ENCODE assay signal across 9 mouse cellular contexts in the genomic region with DNA sequence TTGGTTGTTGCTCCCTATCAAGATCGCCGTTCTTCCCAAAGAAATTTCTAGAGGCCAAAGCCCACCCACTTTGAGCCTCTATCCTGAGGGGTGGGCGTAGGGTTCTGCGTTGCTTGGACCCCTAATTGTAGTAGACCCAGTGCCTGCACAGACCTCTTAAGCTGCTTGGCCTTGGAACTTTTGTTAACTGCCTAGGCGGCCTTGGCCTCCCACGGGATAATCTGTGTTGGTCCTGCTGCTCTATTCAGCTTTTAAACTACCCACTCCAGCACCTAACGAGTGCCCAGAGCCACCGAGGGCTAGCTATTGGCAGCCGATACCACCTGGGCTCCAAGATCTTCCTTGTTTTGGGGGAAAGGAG. TPM values are rescaled to one million over a fixed set of nuclear protein-coding genes. Genes with fewer than 3 reads are reported as not detected.
DNase-seq lines count a peak whose midpoint lies in the region; ATAC-seq lines count a peak whose summit lies in the region.
"Had no signal": no experiment of that assay in that cellular context is flagged by ENCODE, and none has a peak within 500 bp of the region (broad histone marks: within the 10 kb centered on the region; RNA-seq: fewer than 3 reads in every experiment).

No protein-coding gene starts in this region.

- no peaks in the 10 kb centered on the region for H3K36me3 ChIP-seq in lung, embryonic 16.5 days (ENCODE audit: control insufficient read depth, insufficient read depth, low read length)
- no peaks in the 10 kb centered on the region for H3K36me3 ChIP-seq in limb, embryonic 12.5 days
- no peaks in the 10 kb centered on the region for H3K36me3 ChIP-seq in stomach, embryonic 16.5 days (ENCODE audit: control insufficient read depth, insufficient read depth, low read length)

- peaks cover 24% of the 10 kb centered on the region for H3K4me1 ChIP-seq in lung, embryonic 16.5 days (replicated peaks; ENCODE audit: control insufficient read depth, insufficient read depth, low read length)
- peaks cover 28% of the 10 kb centered on the region for H3K4me1 ChIP-seq in limb, embryonic 12.5 days (replicated peaks)
- peaks cover 33% of the 10 kb centered on the region for H3K4me1 ChIP-seq in stomach, embryonic 16.5 days (ENCODE audit: control insufficient read depth, insufficient read depth, low read length)

- DNase-seq in adrenal gland, postnatal 14 days = peak; percentile 57
- no peak for DNase-seq in adrenal gland, postnatal 4 days (ENCODE audit: low spot score in 2 of 2)
- no peak for DNase-seq in lung, postnatal 14 days
- no peak for DNase-seq in layer of hippocampus, adult 9-10 months (ENCODE audit: low spot score)
- DNase-seq in thymus, postnatal 0 days (ENCODE audit: low spot score) = no peak
- DNase-seq: thymus, postnatal 14 days had no signal

- no peak for ATAC-seq in lung, embryonic 16.5 days (ENCODE audit: low read depth)
- ATAC-seq in limb, embryonic 12.5 days (ENCODE audit: insufficient number of reproducible peaks, insufficient read depth, low FRiP score, low TSS enrichment, low read depth) = no peak
- ATAC-seq in stomach, embryonic 16.5 days (ENCODE audit: insufficient read depth, low FRiP score) = no peak

- H3K4me3 ChIP-seq in lung, embryonic 16.5 days (ENCODE audit: low read length) = peak overlapping the region; percentile 50
- H3K4me3 ChIP-seq in limb, embryonic 12.5 days (replicated peaks) = peak overlapping the region; percentile 43
- H3K4me3 ChIP-seq in stomach, embryonic 16.5 days (replicated peaks; ENCODE audit: low read length) = peak overlapping the region; percentile 39

- peak overlapping the region; percentile 64 for H3K4me2 ChIP-seq in lung, embryonic 16.5 days (ENCODE audit: low read depth, low read length)
- H3K4me2 ChIP-seq in limb, embryonic 12.5 days = peak overlapping the region; percentile 80
- H3K4me2 ChIP-seq in stomach, embryonic 16.5 days (ENCODE audit: low read depth, low read length) = peak overlapping the region; percentile 70

- H3K9ac ChIP-seq in lung, embryonic 16.5 days (ENCODE audit: low read length) = peak overlapping the region; percentile 64
- H3K9ac ChIP-seq in limb, embryonic 12.5 days (replicated peaks) = peak overlapping the region; percentile 66
- peak overlapping the region; percentile 73 for H3K9ac ChIP-seq in stomach, embryonic 16.5 days (ENCODE audit: low read length)

- H3K27me3 ChIP-seq in lung, embryonic 16.5 days (ENCODE audit: control insufficient read depth, insufficient read depth, low read depth, low read length) = no peaks in the 10 kb centered on the region
- peaks cover 19% of the 10 kb centered on the region for H3K27me3 ChIP-seq in limb, embryonic 12.5 days
- no peaks in the 10 kb centered on the region for H3K27me3 ChIP-seq in stomach, embryonic 16.5 days (ENCODE audit: control insufficient read depth, insufficient read depth, low read length)

- 26% methylated on average over 9 of the region's 9 CpGs for WGBS in lung, embryonic 16.5 days
- 14% methylated on average over 9 of the region's 9 CpGs for WGBS in limb, embryonic 12.5 days
- 31% methylated on average over 9 of the region's 9 CpGs for WGBS in stomach, embryonic 16.5 days

- H3K9me3 ChIP-seq in lung, embryonic 16.5 days (ENCODE audit: control insufficient read depth, low read length) = no peaks in the 10 kb centered on the region
- no peaks in the 10 kb centered on the region for H3K9me3 ChIP-seq in limb, embryonic 12.5 days
- H3K9me3 ChIP-seq in stomach, embryonic 16.5 days (replicated peaks; ENCODE audit: control insufficient read depth, low read length) = no peaks in the 10 kb centered on the region

- peak overlapping the region; percentile 32 for H3K27ac ChIP-seq in lung, embryonic 16.5 days (ENCODE audit: low read length)
- 0 out of 2 replicates have a peak overlapping the region, but pooled peaks have one; percentile 69 for H3K27ac ChIP-seq in limb, embryonic 12.5 days
- peak overlapping the region; percentile 93 for H3K27ac ChIP-seq in stomach, embryonic 16.5 days (ENCODE audit: low read length)

RNA-seq across cellular contexts. Expression of gene Hexim1, which starts 3.5 kb away (rescaled TPM):
- 57.8 and 62.1 TPM in 2 replicates for total RNA-seq in adrenal gland, postnatal 14 days (2021)
- 10 to 100 TPM; 50.6 to 53.4 TPM for total RNA-seq in adrenal gland, postnatal 4 days (2021)
- polyA plus RNA-seq in lung, embryonic 16.5 days (2015; fragmentation: Nextera tagmentation; extraction: Ambion mirVana) = 4.6 and 5.2 TPM in 2 replicates
- polyA plus RNA-seq in limb, embryonic 12.5 days (2016; fragmentation: Nextera tagmentation; extraction: Ambion mirVana) = 3.9 and 4.0 TPM in 2 replicates
- polyA plus RNA-seq in stomach, embryonic 16.5 days (2015; fragmentation: Nextera tagmentation; extraction: Ambion mirVana) = 4.7 and 5.7 TPM in 2 replicates
- 4.9 and 5.9 TPM in 2 replicates for polyA plus RNA-seq in thymus, postnatal 0 days (2015; fragmentation: Nextera tagmentation; extraction: Ambion mirVana)

RNA-seq across cellular contexts. Expression of gene Acbd4, which starts 11.1 kb away (rescaled TPM):
- 77.8 and 84.9 TPM in 2 replicates for total RNA-seq in adrenal gland, postnatal 14 days (2021)
- total RNA-seq in adrenal gland, postnatal 4 days (2021) = 10 to 100 TPM; 58.4 to 64.4 TPM
- polyA plus RNA-seq in lung, embryonic 16.5 days (2015; fragmentation: Nextera tagmentation; extraction: Ambion mirVana) = 22.8 and 28.7 TPM in 2 replicates
- 8.1 and 11.9 TPM in 2 replicates for polyA plus RNA-seq in limb, embryonic 12.5 days (2016; fragmentation: Nextera tagmentation; extraction: Ambion mirVana)
- 31.0 and 36.4 TPM in 2 replicates for polyA plus RNA-seq in stomach, embryonic 16.5 days (2015; fragmentation: Nextera tagmentation; extraction: Ambion mirVana)
- polyA plus RNA-seq in thymus, postnatal 0 days (2015; fragmentation: Nextera tagmentation; extraction: Ambion mirVana) = 22.0 and 23.5 TPM in 2 replicates

RNA-seq across cellular contexts. Expression of gene Plcd3, which starts 11.1 kb away (rescaled TPM):
- total RNA-seq in adrenal gland, postnatal 14 days (2021) = 9.3 and 11.2 TPM in 2 replicates
- total RNA-seq in adrenal gland, postnatal 4 days (2021) = 1 to 10 TPM; 8.7 to 8.9 TPM
- 3.1 and 3.3 TPM in 2 replicates for polyA plus RNA-seq in lung, embryonic 16.5 days (2015; fragmentation: Nextera tagmentation; extraction: Ambion mirVana)
- 2.9 and 3.6 TPM in 2 replicates for polyA plus RNA-seq in limb, embryonic 12.5 days (2016; fragmentation: Nextera tagmentation; extraction: Ambion mirVana)
- 5.2 and 6.5 TPM in 2 replicates for polyA plus RNA-seq in stomach, embryonic 16.5 days (2015; fragmentation: Nextera tagmentation; extraction: Ambion mirVana)
- 1.2 and 1.3 TPM in 2 replicates for polyA plus RNA-seq in thymus, postnatal 0 days (2015; fragmentation: Nextera tagmentation; extraction: Ambion mirVana)

RNA-seq across cellular contexts. Expression of gene Hexim2, which starts 19.7 kb away (rescaled TPM):
- total RNA-seq in adrenal gland, postnatal 14 days (2021) = 3.9 and 5.6 TPM in 2 replicates
- 10 to 100 TPM; 10.4 to 11.8 TPM for total RNA-seq in adrenal gland, postnatal 4 days (2021)
- polyA plus RNA-seq in lung, embryonic 16.5 days (2015; fragmentation: Nextera tagmentation; extraction: Ambion mirVana) = 8.7 and 10.1 TPM in 2 replicates
- 12.8 and 13.2 TPM in 2 replicates for polyA plus RNA-seq in limb, embryonic 12.5 days (2016; fragmentation: Nextera tagmentation; extraction: Ambion mirVana)
- polyA plus RNA-seq in stomach, embryonic 16.5 days (2015; fragmentation: Nextera tagmentation; extraction: Ambion mirVana) = 6.3 and 7.9 TPM in 2 replicates
- 6.9 and 8.9 TPM in 2 replicates for polyA plus RNA-seq in thymus, postnatal 0 days (2015; fragmentation: Nextera tagmentation; extraction: Ambion mirVana)

RNA-seq across cellular contexts. Expression of gene Fmnl1, which starts 58.4 kb away (rescaled TPM):
- 14.4 and 30.4 TPM in 2 replicates for total RNA-seq in adrenal gland, postnatal 14 days (2021)
- 10 to 100 TPM; 13.4 to 14.2 TPM for total RNA-seq in adrenal gland, postnatal 4 days (2021)
- polyA plus RNA-seq in lung, embryonic 16.5 days (2015; fragmentation: Nextera tagmentation; extraction: Ambion mirVana) = 2.9 and 3.0 TPM in 2 replicates
- 0.78 and 1.4 TPM in 2 replicates for polyA plus RNA-seq in limb, embryonic 12.5 days (2016; fragmentation: Nextera tagmentation; extraction: Ambion mirVana)
- polyA plus RNA-seq in stomach, embryonic 16.5 days (2015; fragmentation: Nextera tagmentation; extraction: Ambion mirVana) = 3.5 and 4.4 TPM in 2 replicates
- 56.9 and 59.8 TPM in 2 replicates for polyA plus RNA-seq in thymus, postnatal 0 days (2015; fragmentation: Nextera tagmentation; extraction: Ambion mirVana)

Comparison
In these comparisons a context has a peak if more than half of its experiments do, and no peak if none do; other contexts are left out.
1. H3K27ac ChIP-seq: peak in every context shown above with its lines; median percentile 93 in stomach, embryonic 16.5 days; 69 in limb, embryonic 12.5 days; 32 in lung, embryonic 16.5 days.